Mouse (Mus musculus) stomach, postnatal 0 days (tissue): ENCODE measurements at regions not wholly inside any gene's neighbourhood (a gene's known extent, or its start where the extent isn't known, plus 50 kb on each side); places are given as distances from the start of the nearest gene placed in this dataset.

ENCODE experiments used
- ATAC-seq: fragments of 200-750 bp; cut with Nextera tagmentation; 2 replicates; pipeline ENCODE4 v1.8.0; 2017; ENCODE audit not compliant: low FRiP score, low TSS enrichment
- DNase-seq: peaks from one replicate; pipeline ENCODE4 v3.0.0-alpha.2; 2016; ENCODE audit warnings: low spot score
- H3K27ac ChIP-seq: fragments of 300-500 bp; sonication (generic); replicated peaks from 2 replicates; pipeline ENCODE4 v1.5.1; 2014; ENCODE audit warnings: mild to moderate bottlenecking, control low read depth
- H3K27me3 ChIP-seq: fragments of 300-500 bp; sonication (generic); 2 replicates; pipeline ENCODE4 v1.6.1; 2014; ENCODE audit warnings: low read length; ENCODE audit not compliant: control insufficient read depth, insufficient read depth
- H3K36me3 ChIP-seq: fragments of 300-500 bp; sonication (generic); 2 replicates; pipeline ENCODE4 v1.6.1; 2014; ENCODE audit warnings: low read length, mixed read lengths; ENCODE audit not compliant: control insufficient read depth, insufficient read depth
- H3K4me1 ChIP-seq: fragments of 300-500 bp; sonication (generic); replicated peaks from 2 replicates; pipeline ENCODE4 v1.6.1; 2014; ENCODE audit warnings: antibody characterized with exemption; ENCODE audit not compliant: control insufficient read depth, insufficient read depth
- H3K4me2 ChIP-seq: fragments of 300-500 bp; sonication (generic); replicated peaks from 2 replicates; pipeline ENCODE4 v1.6.1; 2014; ENCODE audit warnings: low read depth, mild to moderate bottlenecking, control low read depth, moderate library complexity
- H3K4me3 ChIP-seq: fragments of 300-500 bp; sonication (generic); 2 replicates; pipeline ENCODE4 v1.5.1; 2014; ENCODE audit warnings: low read depth, low read length, control low read depth
- H3K9ac ChIP-seq: fragments of 300-500 bp; sonication (generic); 2 replicates; pipeline ENCODE4 v1.6.1; 2014; ENCODE audit warnings: mild to moderate bottlenecking, low read length, control low read depth, mixed read lengths
- H3K9me3 ChIP-seq: fragments of 300-500 bp; sonication (generic); 2 replicates; pipeline ENCODE4 v1.6.1; 2016; ENCODE audit warnings: low read length; ENCODE audit not compliant: control insufficient read depth
- CTCF ChIP-seq: IDR thresholded peaks from 2 replicates; pipeline ENCODE4 v1.5.1; 2016; ENCODE audit warnings: antibody characterized with exemption, low read depth, mild to moderate bottlenecking, moderate library complexity
- EP300 ChIP-seq: optimal IDR thresholded peaks from 2 replicates; pipeline ENCODE3; 2016; ENCODE audit warnings: antibody characterized with exemption
- WGBS: fragments of 180-500 bp; shearing (Covaris S2); extraction: QIAGEN DNeasy Blood & Tissue Kit; methylation state at CpG from one replicate; pipeline ENCODE4 v1.1.7; 2014; 5-methylcytosine and 5-hydroxymethylcytosine counted together

GRCm38 (mm10) chr8:115555452-115555851 is 152.1 kb downstream of the Maf start:
- H3K4me3 ChIP-seq: no peak overlapping the region
- H3K4me1 ChIP-seq: no peaks in the 10 kb centered on the region
- TF ChIP-seq EP300 (no peak), CTCF (no peak)
- H3K9me3 ChIP-seq: no peaks in the 10 kb centered on the region
- DNase-seq: no peak
- H3K9ac ChIP-seq: no peak overlapping the region
- no peaks in the 10 kb centered on the region for H3K27me3 ChIP-seq
- 77% methylated on average over 5 of the region's 5 CpGs for WGBS
- H3K36me3 ChIP-seq: no peaks in the 10 kb centered on the region
- no peak overlapping the region for H3K27ac ChIP-seq
- no peak for ATAC-seq
- no peak overlapping the region for H3K4me2 ChIP-seq

- H3K27ac ChIP-seq: no peak overlapping the region
- no peak overlapping the region for H3K4me2 ChIP-seq
- TF ChIP-seq CTCF: no peak
- no peak for TF ChIP-seq EP300
- DNase-seq: no peak
- H3K4me1 ChIP-seq: no peaks in the 10 kb centered on the region
- no peaks in the 10 kb centered on the region for H3K27me3 ChIP-seq
- no peak overlapping the region for H3K9ac ChIP-seq
- no peak for ATAC-seq
- H3K4me3 ChIP-seq: no peak overlapping the region
- H3K9me3 ChIP-seq: no peaks in the 10 kb centered on the region
- 74% methylated on average over 5 of the region's 5 CpGs for WGBS
- no peaks in the 10 kb centered on the region for H3K36me3 ChIP-seq
These were observed 153.4 kb downstream of the Maf start for GRCm38 (mm10) chr8:115554185-115554584.

- TF ChIP-seq CTCF: no peak
- no peak for TF ChIP-seq EP300
- no peak for ATAC-seq
- no peaks in the 10 kb centered on the region for H3K36me3 ChIP-seq
- no peaks in the 10 kb centered on the region for H3K4me1 ChIP-seq
- no peak overlapping the region for H3K4me2 ChIP-seq
- no peaks in the 10 kb centered on the region for H3K9me3 ChIP-seq
- 69% methylated on average over 5 of the region's 5 CpGs for WGBS
- H3K27me3 ChIP-seq: no peaks in the 10 kb centered on the region
- no peak for DNase-seq
- H3K27ac ChIP-seq: no peak overlapping the region
- H3K9ac ChIP-seq: no peak overlapping the region
- H3K4me3 ChIP-seq: no peak overlapping the region
These were observed 156.3 kb downstream of the Maf start for GRCm38 (mm10) chr8:115551262-115551661.

GRCm38 (mm10) chr8:115549112-115549511 is 158.5 kb downstream of the Maf start:
- no peak for TF ChIP-seq EP300
- TF ChIP-seq CTCF: no peak
- H3K4me3 ChIP-seq: no peak overlapping the region
- H3K4me2 ChIP-seq: no peak overlapping the region
- H3K9me3 ChIP-seq: no peaks in the 10 kb centered on the region
- DNase-seq (no peak), ATAC-seq (no peak)
- no peak overlapping the region for H3K27ac ChIP-seq
- H3K4me1 ChIP-seq: no peaks in the 10 kb centered on the region
- no peak overlapping the region for H3K9ac ChIP-seq
- H3K36me3 ChIP-seq: no peaks in the 10 kb centered on the region
- H3K27me3 ChIP-seq: no peaks in the 10 kb centered on the region
- 79% methylated on average over 1 of the region's 1 CpGs for WGBS

GRCm38 (mm10) chr8:115544067-115544466 is 163.5 kb downstream of the Maf start:
- no peaks in the 10 kb centered on the region for H3K36me3 ChIP-seq
- 61% methylated on average over 6 of the region's 6 CpGs for WGBS
- no peak overlapping the region for H3K4me3 ChIP-seq
- ATAC-seq (no peak), DNase-seq (no peak)
- no peak overlapping the region for H3K9ac ChIP-seq
- TF ChIP-seq CTCF: no peak
- no peak for TF ChIP-seq EP300
- no peak overlapping the region for H3K27ac ChIP-seq
- no peaks in the 10 kb centered on the region for H3K9me3 ChIP-seq
- no peaks in the 10 kb centered on the region for H3K4me1 ChIP-seq
- H3K27me3 ChIP-seq: no peaks in the 10 kb centered on the region
- H3K4me2 ChIP-seq: no peak overlapping the region

- Histone ChIP-seq H3K4me3 (no peak overlapping the region), H3K27me3 (no peaks in the 10 kb centered on the region)
- no peak for ATAC-seq
These were observed 164.7 kb downstream of the Maf start for GRCm38 (mm10) chr8:115542935-115543334.

More at GRCm38 (mm10) chr8:115542935-115543334, 164.7 kb downstream of the Maf start:
- WGBS: 80% methylated on average over 3 of the region's 3 CpGs
- no peak for DNase-seq
- no peaks in the 10 kb centered on the region for H3K9me3 ChIP-seq
- no peaks in the 10 kb centered on the region for H3K4me1 ChIP-seq
- H3K27ac ChIP-seq: no peak overlapping the region
- no peaks in the 10 kb centered on the region for H3K36me3 ChIP-seq
- no peak for TF ChIP-seq CTCF
- no peak for TF ChIP-seq EP300
- no peak overlapping the region for H3K4me2 ChIP-seq
- H3K9ac ChIP-seq: no peak overlapping the region
